Mouse (Mus musculus) hindbrain, embryonic 15.5 days (tissue): ENCODE measurements at regions not wholly inside any gene's neighbourhood (a gene's known extent, or its start where the extent isn't known, plus 50 kb on each side); places are given as distances from the start of the nearest gene placed in this dataset.
A peak's percentile ranks its signal among the peaks of the same experiment; 100 is the strongest.

Experiments used
- ATAC-seq: fragments of 200-750 bp; cut with Nextera tagmentation; 2 replicates; pipeline ENCODE4 v1.8.0; 2017; ENCODE audit warnings: low read depth, moderate number of reproducible peaks, moderate TSS enrichment; ENCODE audit not compliant: low FRiP score
- H3K27ac ChIP-seq: fragments of 300-500 bp; sonication (generic); replicated peaks from 2 replicates; pipeline ENCODE4 v1.5.1; 2015; ENCODE audit warnings: mild to moderate bottlenecking, inconsistent platforms
- H3K27me3 ChIP-seq: fragments of 300-500 bp; sonication (generic); 2 replicates; pipeline ENCODE4 v1.6.1; 2015; ENCODE audit warnings: control low read depth, inconsistent platforms
- H3K36me3 ChIP-seq: fragments of 300-500 bp; sonication (generic); 2 replicates; pipeline ENCODE4 v1.6.1; 2015; ENCODE audit warnings: control low read depth, inconsistent platforms
- H3K4me1 ChIP-seq: fragments of 300-500 bp; sonication (generic); replicated peaks from 2 replicates; pipeline ENCODE4 v1.6.1; 2015; ENCODE audit warnings: control low read depth, inconsistent platforms
- H3K4me2 ChIP-seq: fragments of 300-500 bp; sonication (generic); 2 replicates; pipeline ENCODE4 v1.6.1; 2015; ENCODE audit warnings: moderate library complexity, mild to moderate bottlenecking, inconsistent platforms
- H3K4me3 ChIP-seq: fragments of 300-500 bp; sonication (generic); 2 replicates; pipeline ENCODE4 v1.5.1; 2015; ENCODE audit warnings: mild to moderate bottlenecking, inconsistent platforms
- H3K9ac ChIP-seq: fragments of 300-500 bp; sonication (generic); 2 replicates; pipeline ENCODE4 v1.6.1; 2015; ENCODE audit warnings: inconsistent platforms
- H3K9me3 ChIP-seq: fragments of 300-500 bp; sonication (generic); 2 replicates; pipeline ENCODE4 v1.6.1; 2016; ENCODE audit warnings: control low read depth, inconsistent platforms
- WGBS: fragments of 180-500 bp; shearing (Covaris S2); methylation state at CpG from one replicate; pipeline ENCODE4 v1.1.7; 2015; 5-methylcytosine and 5-hydroxymethylcytosine counted together

- Histone ChIP-seq H3K9me3 (no peaks in the 10 kb centered on the region), H3K27ac (no peak overlapping the region), H3K4me2 (no peak overlapping the region), H3K4me3 (no peak overlapping the region), H3K4me1 (0 out of 2 replicates have a peak, but pooled peaks cover 1% of the 10 kb centered on the region), H3K27me3 (no peaks in the 10 kb centered on the region), H3K9ac (no peak overlapping the region), H3K36me3 (no peaks in the 10 kb centered on the region)
- ATAC-seq = no peak
- 94% methylated on average over 1 of the region's 1 CpGs for WGBS
These were observed 359.6 kb upstream of the Trib2 start for GRCm38 (mm10) chr12:16176326-16176725.

DNA sequence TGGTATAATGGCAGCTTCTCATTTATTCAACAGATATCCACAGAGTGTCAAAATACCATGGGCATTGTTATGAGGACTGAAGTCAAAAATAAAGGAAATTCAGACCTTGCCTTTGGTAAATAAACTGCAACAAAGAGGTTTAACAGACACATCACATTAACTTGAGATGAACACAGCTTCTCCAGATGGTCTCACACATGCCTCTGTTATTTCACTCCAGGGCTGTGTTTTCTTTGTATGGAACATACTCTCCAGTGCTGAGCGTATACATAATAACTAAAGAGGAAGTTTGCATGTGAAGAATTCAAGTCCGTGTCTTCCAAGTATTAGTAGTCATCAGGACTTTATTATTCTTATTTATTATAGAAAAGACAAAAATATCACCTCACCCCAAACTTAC lies 355.5 kb upstream of the Trib2 start:
- Histone ChIP-seq H3K36me3 (no peaks in the 10 kb centered on the region), H3K4me1 (no peaks in the 10 kb centered on the region), H3K27ac (no peak overlapping the region), H3K4me2 (no peak overlapping the region), H3K4me3 (no peak overlapping the region), H3K9ac (no peak overlapping the region), H3K9me3 (no peaks in the 10 kb centered on the region), H3K27me3 (no peaks in the 10 kb centered on the region)
- 80% methylated on average over 2 of the region's 2 CpGs for WGBS
- ATAC-seq = no peak

DNA sequence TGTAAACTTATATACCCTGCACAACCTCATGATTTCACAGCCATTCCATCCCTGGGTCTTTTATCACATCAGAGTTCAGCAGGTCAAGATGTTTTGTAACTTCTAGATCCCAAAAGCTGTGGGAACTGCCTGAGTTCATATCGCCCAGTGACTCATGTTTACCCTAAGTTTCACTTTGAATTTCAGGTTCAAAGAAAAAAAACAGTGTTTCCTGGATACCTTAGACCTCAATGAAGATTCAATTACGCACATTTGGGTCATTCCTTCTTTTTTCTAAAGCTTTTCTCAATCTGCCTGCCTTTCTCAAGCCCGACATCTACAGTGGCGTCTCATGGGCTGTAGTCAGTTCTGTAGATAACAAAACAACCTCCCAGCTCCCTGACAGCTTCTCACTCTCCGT lies 354.9 kb upstream of the Trib2 start:
- WGBS = 81% methylated on average over 5 of the region's 5 CpGs
- Histone ChIP-seq H3K4me2 (no peak overlapping the region), H3K4me3 (no peak overlapping the region), H3K4me1 (no peaks in the 10 kb centered on the region), H3K27ac (no peak overlapping the region), H3K36me3 (no peaks in the 10 kb centered on the region), H3K9me3 (no peaks in the 10 kb centered on the region), H3K27me3 (no peaks in the 10 kb centered on the region), H3K9ac (no peak overlapping the region)
- ATAC-seq = no peak

DNA sequence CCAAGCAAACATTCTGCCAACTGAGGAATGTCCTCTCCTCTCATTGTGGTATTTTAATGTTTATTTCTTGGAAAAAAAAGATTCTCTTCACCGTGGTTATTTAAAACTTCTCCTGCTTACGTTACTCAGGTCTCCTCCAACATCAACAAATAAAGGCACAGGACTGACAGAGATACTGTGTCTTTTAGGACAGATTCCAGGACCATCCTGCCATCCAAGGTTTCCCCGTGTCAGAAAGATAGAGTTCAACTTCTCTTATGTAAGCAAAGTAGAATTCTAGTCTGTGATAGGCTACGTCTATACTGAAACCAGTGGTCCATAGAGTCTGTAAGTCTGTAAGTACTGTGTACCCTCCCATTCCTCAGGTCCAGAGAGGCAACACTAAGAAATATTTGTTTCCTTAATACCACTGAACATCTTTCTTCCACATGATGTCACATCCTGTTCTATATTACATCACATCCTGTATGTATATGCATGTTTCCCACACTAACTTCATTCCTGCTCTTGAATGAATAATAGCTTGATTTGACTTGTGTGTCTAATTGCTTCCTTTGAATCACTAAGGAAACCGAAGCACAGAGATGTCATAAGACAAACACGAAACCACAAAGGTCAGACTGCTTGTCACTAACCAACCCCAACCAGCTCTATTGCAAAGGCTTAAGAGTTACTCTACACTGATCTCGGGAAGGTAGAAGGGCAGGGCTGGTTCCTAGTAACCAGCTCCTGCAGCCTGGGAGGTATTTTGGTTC lies 353.2 kb upstream of the Trib2 start:
- H3K4me1 ChIP-seq = no peaks in the 10 kb centered on the region
- 84% methylated on average over 7 of the region's 7 CpGs for WGBS
- H3K9me3 ChIP-seq = no peaks in the 10 kb centered on the region
- no peaks in the 10 kb centered on the region for H3K27me3 ChIP-seq
- no peak overlapping the region for H3K27ac ChIP-seq
- H3K36me3 ChIP-seq = no peaks in the 10 kb centered on the region
- no peak overlapping the region for H3K9ac ChIP-seq
- no peak overlapping the region for H3K4me2 ChIP-seq
- no peak for ATAC-seq
- H3K4me3 ChIP-seq = no peak overlapping the region

DNA sequence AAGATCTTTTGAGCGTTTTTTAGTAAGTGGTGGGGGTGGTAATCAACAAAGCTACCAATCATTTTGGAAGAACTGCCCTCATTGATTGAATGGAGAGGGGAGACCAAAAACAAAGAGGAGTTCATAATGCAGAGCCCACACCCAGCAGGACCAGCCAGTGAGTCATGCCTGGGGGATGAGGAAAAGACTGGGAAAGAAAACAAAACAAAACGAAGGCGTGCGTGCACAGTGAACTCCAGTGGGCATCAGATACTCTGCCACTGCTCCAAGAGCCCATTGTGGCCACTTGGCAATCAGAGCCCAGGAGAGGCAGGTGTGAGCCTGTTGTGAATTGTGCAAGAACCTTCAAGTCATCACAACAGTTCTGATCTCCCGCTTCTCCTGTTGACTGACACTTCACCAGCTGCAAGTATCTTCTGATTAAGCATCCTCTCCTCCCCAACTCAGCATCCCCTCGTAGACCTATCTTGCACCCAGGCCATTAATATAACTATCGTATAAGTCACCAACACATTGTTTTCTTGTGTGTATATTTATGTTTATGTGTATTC lies 351.1 kb upstream of the Trib2 start:
- no peak overlapping the region for H3K4me2 ChIP-seq
- no peak overlapping the region for H3K9ac ChIP-seq
- H3K4me3 ChIP-seq = no peak overlapping the region
- 70% methylated on average over 7 of the region's 7 CpGs for WGBS
- H3K36me3 ChIP-seq = no peaks in the 10 kb centered on the region
- no peak for ATAC-seq
- H3K27ac ChIP-seq = no peak overlapping the region
- no peaks in the 10 kb centered on the region for H3K27me3 ChIP-seq
- H3K4me1 ChIP-seq = no peaks in the 10 kb centered on the region
- H3K9me3 ChIP-seq = no peaks in the 10 kb centered on the region

DNA sequence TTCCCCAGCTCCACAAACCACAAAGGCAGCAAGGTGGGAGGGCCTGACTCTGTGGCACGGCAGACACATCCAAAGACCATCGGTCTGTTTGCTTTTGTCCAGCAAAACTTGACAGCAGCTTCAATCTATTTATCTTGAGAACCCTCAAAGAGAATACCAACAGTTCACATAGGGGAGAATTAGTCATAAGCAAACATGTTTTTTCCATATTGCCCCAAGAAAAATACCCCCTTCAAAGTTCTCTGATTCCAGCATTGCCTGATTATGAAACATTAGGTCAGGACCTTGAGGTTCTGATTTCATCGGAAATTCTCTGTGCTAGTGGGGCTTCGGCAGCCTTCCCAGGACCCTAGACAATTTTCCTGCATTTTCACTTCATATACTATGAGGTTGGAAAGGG lies 348.4 kb upstream of the Trib2 start:
- ATAC-seq = no peak
- Histone ChIP-seq H3K4me1 (no peaks in the 10 kb centered on the region), H3K4me2 (no peak overlapping the region), H3K9me3 (no peaks in the 10 kb centered on the region), H3K27ac (no peak overlapping the region), H3K4me3 (no peak overlapping the region), H3K27me3 (no peaks in the 10 kb centered on the region), H3K9ac (no peak overlapping the region), H3K36me3 (no peaks in the 10 kb centered on the region)
- WGBS = 85% methylated on average over 4 of the region's 4 CpGs

GRCm38 (mm10) chr12:16161947-16162346 lies 345.2 kb upstream of the Trib2 start:
- Histone ChIP-seq H3K27me3 (no peaks in the 10 kb centered on the region), H3K36me3 (no peaks in the 10 kb centered on the region), H3K9ac (no peak overlapping the region), H3K4me2 (no peak overlapping the region), H3K9me3 (no peaks in the 10 kb centered on the region), H3K27ac (no peak overlapping the region), H3K4me3 (no peak overlapping the region), H3K4me1 (peaks cover 12% of the 10 kb centered on the region; the same call in 1 of the 2 replicates)
- WGBS = 69% methylated on average over 4 of the region's 4 CpGs
- no peak for ATAC-seq

DNA sequence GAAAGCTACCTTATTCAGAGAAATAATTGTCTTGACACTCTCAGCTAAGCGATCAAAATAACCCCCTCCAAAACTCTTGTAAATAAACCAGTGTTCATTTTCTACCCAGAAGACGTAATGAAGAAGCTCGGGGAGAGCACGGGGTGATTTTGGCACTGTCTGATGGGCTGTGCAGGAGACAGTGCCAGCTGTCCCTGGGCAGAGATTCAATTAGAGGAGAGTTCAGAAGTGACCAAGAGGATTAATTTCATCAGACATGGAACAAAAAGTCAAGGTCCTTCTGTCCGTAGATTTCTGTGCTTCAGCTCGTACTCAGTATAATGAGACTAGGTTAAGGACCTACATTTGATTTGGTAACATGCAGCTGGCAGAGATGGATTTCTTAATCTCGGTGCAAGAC lies 341.2 kb upstream of the Trib2 start:
- no peak overlapping the region for H3K4me3 ChIP-seq
- peak; percentile 65; the same call in 1 of the 2 replicates for ATAC-seq
- H3K36me3 ChIP-seq = no peaks in the 10 kb centered on the region
- no peak overlapping the region for H3K9ac ChIP-seq
- no peak overlapping the region for H3K4me2 ChIP-seq
- no peaks in the 10 kb centered on the region for H3K27me3 ChIP-seq
- 50% methylated on average over 7 of the region's 7 CpGs for WGBS
- peaks cover 21% of the 10 kb centered on the region for H3K4me1 ChIP-seq
- H3K9me3 ChIP-seq = no peaks in the 10 kb centered on the region
- 0 out of 2 replicates have a peak overlapping the region, but pooled peaks have one; percentile 22 for H3K27ac ChIP-seq

DNA sequence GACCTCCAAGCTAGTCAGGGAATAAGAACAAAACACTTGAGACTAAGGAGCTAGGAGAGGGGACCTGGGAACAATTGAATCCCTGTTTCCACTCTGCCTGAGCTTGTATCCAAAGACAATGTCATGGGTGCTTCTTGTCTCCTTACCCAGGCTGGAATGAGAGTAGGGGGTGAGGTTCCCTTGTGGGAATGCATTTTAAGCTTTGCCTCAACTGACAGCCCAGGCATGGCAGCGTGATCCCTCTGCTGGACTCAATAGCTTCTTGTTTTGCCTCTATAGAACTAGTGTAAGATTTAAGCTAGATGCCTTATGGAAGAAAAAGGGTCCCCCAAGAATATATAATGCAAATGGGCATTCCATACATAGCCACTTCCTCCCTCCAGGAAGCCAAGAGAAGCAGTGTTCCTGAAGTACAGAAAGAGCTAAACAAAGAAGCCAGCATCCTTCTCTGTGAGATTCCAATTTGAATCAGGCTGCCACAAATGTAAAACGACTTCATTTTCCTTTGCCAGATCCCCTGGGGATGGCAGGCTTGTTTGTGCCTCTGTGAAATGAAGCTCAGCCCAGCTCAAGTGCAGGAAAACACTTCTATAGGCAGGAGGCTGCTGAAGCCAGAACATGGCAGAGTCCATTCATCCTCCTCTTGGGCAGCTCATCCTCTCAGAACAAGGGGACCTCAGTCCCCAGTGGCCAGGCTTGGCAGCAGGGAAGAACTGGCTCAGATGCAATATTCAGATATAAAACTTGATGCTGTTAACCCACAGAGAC lies 339.3 kb upstream of the Trib2 start:
- H3K9me3 ChIP-seq = no peaks in the 10 kb centered on the region
- no peak overlapping the region for H3K9ac ChIP-seq
- peak; percentile 88 for ATAC-seq
- H3K4me2 ChIP-seq = no peak overlapping the region
- H3K36me3 ChIP-seq = no peaks in the 10 kb centered on the region
- H3K27me3 ChIP-seq = no peaks in the 10 kb centered on the region
- 12% methylated on average over 2 of the region's 2 CpGs for WGBS
- H3K27ac ChIP-seq = peak overlapping the region; percentile 70
- H3K4me3 ChIP-seq = no peak overlapping the region
- peaks cover 28% of the 10 kb centered on the region for H3K4me1 ChIP-seq

DNA sequence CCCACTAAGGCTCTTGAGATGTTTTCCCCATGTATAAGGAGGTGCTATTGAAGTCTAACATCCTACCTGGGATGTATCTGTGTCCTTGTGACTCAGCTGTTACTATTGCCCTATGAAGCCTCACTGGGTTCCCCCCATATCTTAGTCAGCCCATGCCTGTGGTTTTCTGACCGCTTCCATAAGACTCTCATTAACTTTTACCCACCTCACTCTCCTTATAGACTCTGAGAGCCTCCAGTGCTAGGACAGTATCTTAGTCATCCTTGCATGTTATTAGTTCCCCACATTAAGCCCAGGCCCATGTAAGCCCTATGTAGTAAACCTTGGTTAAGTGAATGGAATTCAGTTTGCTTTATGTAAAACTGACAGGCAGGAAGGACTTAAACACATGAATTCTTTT lies 337.5 kb upstream of the Trib2 start:
- Histone ChIP-seq H3K9ac (no peak overlapping the region), H3K27me3 (no peaks in the 10 kb centered on the region), H3K9me3 (no peaks in the 10 kb centered on the region), H3K27ac (no peak overlapping the region), H3K4me3 (no peak overlapping the region), H3K36me3 (no peaks in the 10 kb centered on the region), H3K4me1 (peaks cover 30% of the 10 kb centered on the region), H3K4me2 (no peak overlapping the region)
- 95% methylated on average over 1 of the region's 1 CpGs for WGBS
- ATAC-seq = no peak

GRCm38 (mm10) chr12:16152108-16152507 lies 335.4 kb upstream of the Trib2 start:
- H3K27me3 ChIP-seq = no peaks in the 10 kb centered on the region
- no peak overlapping the region for H3K4me2 ChIP-seq
- H3K9ac ChIP-seq = no peak overlapping the region
- no peak overlapping the region for H3K27ac ChIP-seq
- no peaks in the 10 kb centered on the region for H3K9me3 ChIP-seq
- H3K4me1 ChIP-seq = peaks cover 18% of the 10 kb centered on the region
- 91% methylated on average over 11 of the region's 11 CpGs for WGBS
- no peaks in the 10 kb centered on the region for H3K36me3 ChIP-seq
- no peak overlapping the region for H3K4me3 ChIP-seq
- ATAC-seq = no peak

- Histone ChIP-seq H3K9ac (no peak overlapping the region), H3K27me3 (no peaks in the 10 kb centered on the region), H3K27ac (peak overlapping the region; percentile 23; the same call in 1 of the 2 replicates), H3K9me3 (no peaks in the 10 kb centered on the region), H3K4me3 (no peak overlapping the region), H3K4me1 (peaks cover 14% of the 10 kb centered on the region), H3K4me2 (no peak overlapping the region), H3K36me3 (no peaks in the 10 kb centered on the region)
- 50% methylated on average over 5 of the region's 5 CpGs for WGBS
- ATAC-seq = 0 out of 2 replicates have a peak, but pooled peaks have one; percentile 35
These were observed 334.5 kb upstream of the Trib2 start for GRCm38 (mm10) chr12:16151170-16151702.
